Mouse (Mus musculus) brown adipose tissue, adult 24 weeks (tissue): ENCODE measurements around the gene Syn3. TPM values are rescaled to one million over a fixed set of nuclear protein-coding genes. Genes with fewer than 3 reads are reported as not detected.

ENCODE experiments used
- polyA plus RNA-seq: library from polyadenylated mRNA; stranded (reverse); fragments of >200 nt; gene quantifications from 2 replicates; pipeline ENCODE4 v1.2.4, GENCODE M21; 2012; ENCODE audit not compliant: missing spikeins, insufficient read depth, insufficient read length

Syn3 gene
- polyA plus RNA-seq, 1 experiment = 0.79 TPM

Other genes starting within 250 kb of the Syn3 start
- gene Timp3, start 198.5 kb downstream of the Syn3 start, polyA plus RNA-seq = 63.4 and 130 TPM in 2 replicates
- gene Hsp90b1, start 206.6 kb upstream of the Syn3 start, polyA plus RNA-seq = 160 and 197 TPM in 2 replicates
- gene Ttc41, start 206.9 kb upstream of the Syn3 start, polyA plus RNA-seq = 0.83 and 1.3 TPM in 2 replicates